Mouse (Mus musculus) cerebellum, adult 11 months (tissue): ENCODE results near the gene Bnc2.

Experiments used
- DNase-seq: peaks from one replicate; pipeline ENCODE4 v3.0.0; 2022

Bnc2 gene

GRCm38 (mm10) chr4:84632832-84633789 lies 42.0 kb downstream of the Bnc2 start:
- no peak for DNase-seq

- no peak for DNase-seq
These were observed 47.5 kb downstream of the Bnc2 start for GRCm38 (mm10) chr4:84627616-84628015.

GRCm38 (mm10) chr4:84623312-84623711 lies 51.8 kb downstream of the Bnc2 start:
- DNase-seq: no peak

- no peak for DNase-seq
These were observed 53.3 kb downstream of the Bnc2 start for GRCm38 (mm10) chr4:84621785-84622184.

- DNase-seq: no peak
These were observed 65.2 kb downstream of the Bnc2 start for GRCm38 (mm10) chr4:84609861-84610260.

- no peak for DNase-seq
These were observed 70.6 kb downstream of the Bnc2 start for GRCm38 (mm10) chr4:84604461-84604860.

- no peak for DNase-seq
These were observed 94.7 kb downstream of the Bnc2 start for GRCm38 (mm10) chr4:84580260-84580952.

- no peak for DNase-seq
These were observed 96.8 kb downstream of the Bnc2 start for GRCm38 (mm10) chr4:84578296-84578695.

- no peak for DNase-seq
These were observed 109.0 kb downstream of the Bnc2 start for GRCm38 (mm10) chr4:84566123-84566522.

GRCm38 (mm10) chr4:84545204-84545871 lies 129.7 kb downstream of the Bnc2 start:
- peak; percentile 2 for DNase-seq

- DNase-seq: no peak
These were observed 130.4 kb downstream of the Bnc2 start for GRCm38 (mm10) chr4:84544646-84545045.

- DNase-seq: no peak
These were observed 134.5 kb downstream of the Bnc2 start for GRCm38 (mm10) chr4:84540531-84540930.

- no peak for DNase-seq
These were observed 135.7 kb downstream of the Bnc2 start for GRCm38 (mm10) chr4:84539396-84539795.

- DNase-seq: no peak
These were observed 145.9 kb downstream of the Bnc2 start for GRCm38 (mm10) chr4:84528886-84529789.

GRCm38 (mm10) chr4:84528358-84528757 lies 146.7 kb downstream of the Bnc2 start:
- no peak for DNase-seq

GRCm38 (mm10) chr4:84527066-84527933 lies 147.8 kb downstream of the Bnc2 start:
- DNase-seq: no peak

- DNase-seq: no peak
These were observed 151.3 kb downstream of the Bnc2 start for GRCm38 (mm10) chr4:84523651-84524221.

GRCm38 (mm10) chr4:84523211-84523610 lies 151.9 kb downstream of the Bnc2 start:
- DNase-seq: no peak

- DNase-seq: no peak
These were observed 153.5 kb downstream of the Bnc2 start for GRCm38 (mm10) chr4:84521562-84521961.

- DNase-seq: no peak
These were observed 164.6 kb downstream of the Bnc2 start for GRCm38 (mm10) chr4:84510466-84510865.

GRCm38 (mm10) chr4:84507551-84507950 lies 167.5 kb downstream of the Bnc2 start:
- DNase-seq: no peak
